Mouse (Mus musculus) kidney, postnatal 0 days (tissue): ENCODE results near the gene Rsg1. TPM values are rescaled to one million over a fixed set of nuclear protein-coding genes. Genes with fewer than 3 reads are reported as not detected.

Source experiments
- ATAC-seq: fragments of 200-750 bp; cut with Nextera tagmentation; replicated peaks from 2 replicates; pipeline ENCODE4 v1.8.0; 2017; ENCODE audit warnings: low read depth, moderate number of reproducible peaks, moderate TSS enrichment, moderate library complexity; ENCODE audit not compliant: low FRiP score
- DNase-seq: peaks from one replicate; pipeline ENCODE4 v3.0.0-alpha.2; 2016; ENCODE audit warnings: low spot score
- H3K27ac ChIP-seq: fragments of 300-500 bp; sonication (generic); 2 replicates; pipeline ENCODE4 v1.5.1; 2014; ENCODE audit warnings: mild to moderate bottlenecking
- H3K27me3 ChIP-seq: fragments of 300-500 bp; sonication (generic); 2 replicates; pipeline ENCODE4 v1.6.1; 2014; ENCODE audit warnings: low read length, mixed read lengths; ENCODE audit not compliant: insufficient read depth
- H3K36me3 ChIP-seq: fragments of 300-500 bp; sonication (generic); 2 replicates; pipeline ENCODE4 v1.6.1; 2014; ENCODE audit warnings: low read length, mixed read lengths; ENCODE audit not compliant: insufficient read depth
- H3K4me1 ChIP-seq: fragments of 300-500 bp; sonication (generic); replicated peaks from 2 replicates; pipeline ENCODE4 v1.6.1; 2014; ENCODE audit warnings: antibody characterized with exemption, low read length, mixed read lengths; ENCODE audit not compliant: insufficient read depth
- H3K4me2 ChIP-seq: fragments of 300-500 bp; sonication (generic); 2 replicates; pipeline ENCODE4 v1.6.1; 2014; ENCODE audit warnings: mild to moderate bottlenecking, low read length, moderate library complexity, mixed read lengths
- H3K4me3 ChIP-seq: fragments of 300-500 bp; sonication (generic); replicated peaks from 2 replicates; pipeline ENCODE4 v1.5.1; 2014; ENCODE audit warnings: low read depth, low read length
- H3K9ac ChIP-seq: fragments of 300-500 bp; sonication (generic); 2 replicates; pipeline ENCODE4 v1.6.1; 2014; ENCODE audit warnings: low read depth, low read length
- H3K9me3 ChIP-seq: fragments of 300-500 bp; sonication (generic); replicated peaks from 2 replicates; pipeline ENCODE4 v1.6.1; 2016; ENCODE audit warnings: low read length, inconsistent platforms, mixed read lengths
- CTCF ChIP-seq: IDR thresholded peaks from 2 replicates; pipeline ENCODE4 v1.5.1; 2016; ENCODE audit warnings: antibody characterized with exemption, low read depth, mild to moderate bottlenecking, moderate library complexity
- WGBS: fragments of 180-500 bp; shearing (Covaris S2); extraction: QIAGEN DNeasy Blood & Tissue Kit; methylation state at CpG from one replicate; pipeline ENCODE4 v1.1.7; 2014; 5-methylcytosine and 5-hydroxymethylcytosine counted together
- polyA plus RNA-seq: library from polyadenylated mRNA; unstranded; fragments of >200 nt; fragmentation: Nextera tagmentation; extraction: Ambion mirVana; gene quantifications from 2 replicates; pipeline ENCODE4 v1.2.1, GENCODE M21; 2015

Gene Rsg1
- polyA plus RNA-seq, 1 experiment from 2014 or later: 3.1 TPM

DNA sequence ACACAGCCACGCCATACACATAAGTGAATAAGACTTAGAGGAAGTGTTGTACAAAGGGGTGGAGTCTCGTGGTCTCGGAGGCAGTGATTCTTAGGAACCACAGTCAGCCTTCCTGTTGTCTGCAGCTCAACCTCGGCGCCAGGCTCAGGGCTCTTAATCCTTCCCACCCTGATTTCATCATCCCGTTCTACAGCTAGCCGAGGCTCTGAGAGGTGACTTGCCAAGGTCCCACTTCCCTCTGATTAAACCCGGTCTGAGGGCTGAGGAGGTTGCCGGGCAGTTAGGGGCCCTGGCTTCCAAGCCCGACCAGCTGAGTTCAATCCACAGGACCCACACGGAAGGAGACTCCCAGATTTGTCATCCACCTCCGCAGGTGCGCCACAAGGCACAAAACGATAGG, 59.1 kb downstream of the Rsg1 start:
- H3K36me3 ChIP-seq: no peaks in the 10 kb centered on the region
- H3K27ac ChIP-seq: peak overlapping the region; percentile 38; the same call in 1 of the 2 replicates
- TF ChIP-seq CTCF: no peak
- H3K9me3 ChIP-seq: no peaks in the 10 kb centered on the region
- DNase-seq: peak; percentile 66
- H3K4me3 ChIP-seq: no peak overlapping the region
- H3K27me3 ChIP-seq: no peaks in the 10 kb centered on the region
- peaks cover 12% of the 10 kb centered on the region for H3K4me1 ChIP-seq
- no peak overlapping the region for H3K9ac ChIP-seq
- 18% methylated on average over 14 of the region's 14 CpGs for WGBS
- H3K4me2 ChIP-seq: peak overlapping the region; percentile 44
- ATAC-seq: no peak

- peak; percentile 94 for DNase-seq
- TF ChIP-seq CTCF: peak; percentile 100
- WGBS: 22% methylated on average over 12 of the region's 12 CpGs
- no peaks in the 10 kb centered on the region for H3K9me3 ChIP-seq
- peak; percentile 55 for ATAC-seq
- H3K36me3 ChIP-seq: no peaks in the 10 kb centered on the region
- no peak overlapping the region; the same call in 1 of the 2 replicates for H3K27ac ChIP-seq
- peaks cover 15% of the 10 kb centered on the region for H3K4me1 ChIP-seq
- H3K4me3 ChIP-seq: no peak overlapping the region
- no peaks in the 10 kb centered on the region for H3K27me3 ChIP-seq
- no peak overlapping the region for H3K9ac ChIP-seq
- H3K4me2 ChIP-seq: peak overlapping the region; percentile 44
Measured at GRCm38 (mm10) chr4:141273296-141273695, 59.5 kb downstream of the Rsg1 start.

DNA sequence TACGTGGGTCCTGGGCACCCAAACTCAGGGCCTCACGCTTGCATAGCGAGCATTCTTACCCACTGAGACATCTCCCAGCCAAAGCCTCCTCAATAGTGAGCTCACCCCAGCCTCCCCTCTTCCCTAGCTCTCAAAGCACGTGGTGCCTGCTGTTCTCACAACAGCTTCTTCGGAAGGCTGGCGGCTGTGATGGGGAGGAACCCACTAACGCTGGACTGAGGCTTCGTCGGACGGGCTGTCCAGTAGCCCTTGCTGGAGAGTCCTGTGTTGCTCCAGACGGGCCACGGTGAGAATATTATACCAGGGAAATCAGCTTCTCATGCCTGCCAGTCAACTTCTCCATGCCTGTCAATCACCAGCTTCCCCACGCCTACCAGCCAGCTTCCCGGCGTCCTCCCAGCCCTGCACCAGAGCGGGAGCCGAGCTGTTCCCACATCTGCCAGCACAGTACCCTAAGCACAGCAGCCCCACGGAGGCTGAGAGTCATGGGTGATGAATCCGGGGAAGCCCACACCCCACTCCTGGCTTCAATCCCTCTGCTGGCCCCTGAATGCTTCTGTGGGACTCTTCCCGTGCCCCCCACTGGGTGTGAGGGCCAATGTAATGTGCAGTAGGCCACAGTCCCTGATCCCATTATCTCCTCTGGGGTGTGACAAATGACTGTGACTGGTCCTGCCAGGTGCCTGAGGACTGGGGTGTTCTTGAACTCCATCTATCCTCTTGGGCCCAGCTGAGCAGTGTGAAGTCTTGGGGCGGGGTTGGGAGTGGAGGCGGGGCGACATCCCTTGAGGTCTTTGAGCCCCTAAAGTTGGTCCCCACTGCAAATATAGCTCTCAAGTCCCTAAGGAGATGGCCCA, 61.0 kb downstream of the Rsg1 start:
- Histone ChIP-seq H3K36me3 (no peaks in the 10 kb centered on the region), H3K9ac (no peak overlapping the region), H3K27ac (no peak overlapping the region), H3K4me3 (no peak overlapping the region), H3K9me3 (no peaks in the 10 kb centered on the region), H3K4me1 (peaks cover 24% of the 10 kb centered on the region), H3K4me2 (no peak overlapping the region), H3K27me3 (no peaks in the 10 kb centered on the region)
- 54% methylated on average over 23 of the region's 23 CpGs for WGBS
- no peak for DNase-seq
- ATAC-seq: no peak
- TF ChIP-seq CTCF: no peak

Other genes starting within 250 kb of the Rsg1 start
- 30.6 and 31.9 TPM in 2 replicates for gene Atp13a2, start 227.1 kb upstream of the Rsg1 start, polyA plus RNA-seq
- gene Mfap2, start 203.5 kb upstream of the Rsg1 start, polyA plus RNA-seq: 330 and 339 TPM in 2 replicates
- 5.9 and 7.8 TPM in 2 replicates for gene Crocc, start 153.4 kb upstream of the Rsg1 start, polyA plus RNA-seq
- gene Necap2, start 135.6 kb upstream of the Rsg1 start, polyA plus RNA-seq: 87.6 and 93.1 TPM in 2 replicates
- gene Spata21, start 125.6 kb upstream of the Rsg1 start, polyA plus RNA-seq: 0.54 and 0.55 TPM in 2 replicates
- gene Szrd1, start 74.2 kb upstream of the Rsg1 start, polyA plus RNA-seq: 38.0 and 40.4 TPM in 2 replicates
- gene Fbxo42, start 66.0 kb upstream of the Rsg1 start, polyA plus RNA-seq: 14.6 and 16.1 TPM in 2 replicates
- gene Arhgef19, start 25.5 kb downstream of the Rsg1 start, polyA plus RNA-seq: 5.2 and 5.7 TPM in 2 replicates
- 5.6 and 5.8 TPM in 2 replicates for gene Epha2, start 87.3 kb downstream of the Rsg1 start, polyA plus RNA-seq
- 2.8 and 3.1 TPM in 2 replicates for gene Fam131c, start 154.3 kb downstream of the Rsg1 start, polyA plus RNA-seq
- 57.7 and 58.1 TPM in 2 replicates for gene Clcnka, start 184.8 kb downstream of the Rsg1 start, polyA plus RNA-seq
- 155 and 161 TPM in 2 replicates for gene Clcnkb, start 202.1 kb downstream of the Rsg1 start, polyA plus RNA-seq
- gene Hspb7, start 206.8 kb downstream of the Rsg1 start, polyA plus RNA-seq: 0.29 and 0.41 TPM in 2 replicates
- gene Srarp, start 222.1 kb downstream of the Rsg1 start, polyA plus RNA-seq: 0.41 and 0.47 TPM in 2 replicates
- gene Zbtb17, start 230.7 kb downstream of the Rsg1 start, polyA plus RNA-seq: 24.6 and 26.4 TPM in 2 replicates